Mouse (Mus musculus) megakaryocyte, adult 5-6 weeks (primary cell): ENCODE results near the gene Nav2. TPM values are rescaled to one million over a fixed set of nuclear protein-coding genes. Genes with fewer than 3 reads are reported as not detected.

Experiments used
- ATAC-seq: 2 replicates; pipeline ENCODE4 v1.8.0; 2016; ENCODE audit warnings: mild to moderate bottlenecking, inconsistent platforms; ENCODE audit not compliant: poor library complexity, severe bottlenecking
- total RNA-seq, 2 experiments: library from RNA; stranded (forward) in 1 of 2; stranded (reverse) in 1 of 2; fragments of 153-499, 151-499 nt in 1 of 2; fragments of 221-1000, 200-1000 nt in 1 of 2; gene quantifications; 2 replicates each; pipeline versions ENCODE4 v1.2.3 to v1.2.4; 2015 to 2017

The Nav2 gene
- total RNA-seq, 2 experiments from 2014 or later, result 4.6 to 10.5 TPM

GRCm38 (mm10) chr7:49496111-49496510 is 587.6 kb downstream of the Nav2 start:
- no peak for ATAC-seq

- peak; percentile 58 for ATAC-seq
Measured at GRCm38 (mm10) chr7:49496766-49497425, 588.4 kb downstream of the Nav2 start.

GRCm38 (mm10) chr7:49497426-49497892 is 588.9 kb downstream of the Nav2 start:
- ATAC-seq, result no peak

- ATAC-seq, result no peak
Measured at GRCm38 (mm10) chr7:49499598-49499997, 591.1 kb downstream of the Nav2 start.

- ATAC-seq, result no peak
Measured at GRCm38 (mm10) chr7:49500916-49501315, 592.4 kb downstream of the Nav2 start.

GRCm38 (mm10) chr7:49503419-49503818 is 594.9 kb downstream of the Nav2 start:
- ATAC-seq, result no peak

- no peak for ATAC-seq
Measured at GRCm38 (mm10) chr7:49503881-49504280, 595.4 kb downstream of the Nav2 start.

GRCm38 (mm10) chr7:49504297-49504696 is 595.8 kb downstream of the Nav2 start:
- no peak for ATAC-seq

GRCm38 (mm10) chr7:49505024-49505423 is 596.5 kb downstream of the Nav2 start:
- no peak for ATAC-seq

- ATAC-seq, result no peak
Measured at GRCm38 (mm10) chr7:49506085-49506820, 597.7 kb downstream of the Nav2 start.

GRCm38 (mm10) chr7:49507943-49508506 is 599.5 kb downstream of the Nav2 start:
- no peak for ATAC-seq

- ATAC-seq, result no peak
Measured at GRCm38 (mm10) chr7:49511820-49512453, 603.4 kb downstream of the Nav2 start.

- ATAC-seq, result no peak
Measured at GRCm38 (mm10) chr7:49513763-49514437, 605.4 kb downstream of the Nav2 start.

GRCm38 (mm10) chr7:49515012-49515411 is 606.5 kb downstream of the Nav2 start:
- no peak for ATAC-seq

- ATAC-seq, result no peak
Measured at GRCm38 (mm10) chr7:49520504-49520903, 612.0 kb downstream of the Nav2 start.

GRCm38 (mm10) chr7:49521349-49521748 is 612.8 kb downstream of the Nav2 start:
- ATAC-seq, result no peak

GRCm38 (mm10) chr7:49521976-49522375 is 613.5 kb downstream of the Nav2 start:
- no peak for ATAC-seq

GRCm38 (mm10) chr7:49522411-49523114 is 614.0 kb downstream of the Nav2 start:
- ATAC-seq, result no peak

- ATAC-seq, result no peak
Measured at GRCm38 (mm10) chr7:49523115-49523445, 614.6 kb downstream of the Nav2 start.

GRCm38 (mm10) chr7:49523729-49524128 is 615.2 kb downstream of the Nav2 start:
- ATAC-seq, result no peak
